Mouse (Mus musculus) B cell, adult 67 days (primary cell): Measurements from ENCODE around the gene Gsx1. TPM values are rescaled to one million over a fixed set of nuclear protein-coding genes. Genes with fewer than 3 reads are reported as not detected.

ENCODE experiments used
- total RNA-seq, 2 experiments: library from RNA; stranded (reverse); gene quantifications; 4 replicates each; pipeline ENCODE4 v1.2.4; 2023

Gsx1 gene
- total RNA-seq: not detected

DNA sequence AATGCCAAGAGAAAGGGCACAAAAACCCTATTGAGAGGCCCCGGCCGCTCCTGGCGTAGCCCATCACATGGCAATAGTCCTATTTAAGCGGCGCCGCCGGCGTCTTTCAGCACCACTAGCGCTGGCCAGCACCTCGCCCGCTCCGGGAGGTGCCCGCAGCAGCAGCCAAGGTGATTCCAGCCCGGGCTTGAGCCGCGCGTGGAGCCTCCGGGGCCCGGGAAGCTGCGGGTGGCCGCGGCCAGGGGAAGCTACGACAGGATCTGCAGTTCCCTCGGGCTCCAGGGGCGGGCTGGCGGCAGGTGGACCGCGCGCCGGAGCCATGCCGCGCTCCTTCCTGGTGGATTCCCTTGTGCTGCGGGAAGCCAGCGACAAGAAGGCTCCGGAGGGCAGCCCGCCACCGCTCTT is at the start of gene Gsx1:
TSS of gene Gsx1 (plus strand) at position 126 of the 405 bp plus-strand sequence.

Other genes starting within 250 kb of the Gsx1 start
- 10 to 100 TPM; 29.5 to 34.3 TPM for gene Gtf3a, start 240.0 kb upstream of the Gsx1 start, total RNA-seq
- gene Mtif3, start 224.9 kb upstream of the Gsx1 start, total RNA-seq: 10 to 100 TPM; 18.5 to 20.1 TPM
- 10 to 100 TPM; 26.6 to 33.9 TPM for gene Lnx2, start 112.1 kb upstream of the Gsx1 start, total RNA-seq
- gene Polr1d, start 111.6 kb upstream of the Gsx1 start, total RNA-seq: 100 to 1,000 TPM in 1 of 2 experiments, 10 to 100 TPM in 1; 98.9 to 103 TPM
- not detected for gene Pdx1, start 81.3 kb downstream of the Gsx1 start, total RNA-seq
- gene Cdx2, start 118.6 kb downstream of the Gsx1 start, total RNA-seq: not detected
- not detected for gene Urad, start 133.7 kb downstream of the Gsx1 start, total RNA-seq
- gene Flt3, start 211.8 kb downstream of the Gsx1 start, total RNA-seq: 1 to 10 TPM in 1 of 2 experiments, under 1 TPM in 1; 0.75 to 1.1 TPM
- gene Pan3, start 241.5 kb downstream of the Gsx1 start, total RNA-seq: 100 to 1,000 TPM; 369 to 411 TPM